Mouse (Mus musculus): ENCODE measurements around the gene Nsd2.
"Not testable (repeated sequence)": the region's sequence is repeated elsewhere in the genome, so short reads cannot be mapped to it uniquely, and the experiment has no call there.

Gene Nsd2

GRCm38 (mm10) chr5:33851466-33851865 lies 30.9 kb downstream of the Nsd2 start:
- no peak for DNase-seq (ENCODE audit: low spot score)

GRCm38 (mm10) chr5:33853086-33853485 lies 32.6 kb downstream of the Nsd2 start:
- DNase-seq (ENCODE audit: low spot score): no peak

GRCm38 (mm10) chr5:33854019-33854418 lies 33.5 kb downstream of the Nsd2 start:
- DNase-seq (ENCODE audit: low spot score): no peak

GRCm38 (mm10) chr5:33857693-33858092 lies 37.2 kb downstream of the Nsd2 start:
- DNase-seq (ENCODE audit: low spot score): no peak

GRCm38 (mm10) chr5:33875472-33875871 lies 54.9 kb downstream of the Nsd2 start:
- DNase-seq (ENCODE audit: low spot score): no peak

- no peak for DNase-seq (ENCODE audit: low spot score)
These were observed 60.6 kb downstream of the Nsd2 start for GRCm38 (mm10) chr5:33881118-33881517.

GRCm38 (mm10) chr5:33893406-33893805 lies 72.9 kb downstream of the Nsd2 start:
- no peak for DNase-seq (ENCODE audit: low spot score)

- no peak for DNase-seq (ENCODE audit: low spot score)
These were observed 74.6 kb downstream of the Nsd2 start for GRCm38 (mm10) chr5:33895116-33895515.

GRCm38 (mm10) chr5:33897158-33897557 lies 76.6 kb downstream of the Nsd2 start:
- no peak for DNase-seq (ENCODE audit: low spot score)

- DNase-seq (ENCODE audit: low spot score): no peak
These were observed 78.1 kb downstream of the Nsd2 start for GRCm38 (mm10) chr5:33898671-33899070.

- no peak for DNase-seq (ENCODE audit: low spot score)
These were observed 78.7 kb downstream of the Nsd2 start for GRCm38 (mm10) chr5:33899245-33899644.

GRCm38 (mm10) chr5:33900101-33900500 lies 79.6 kb downstream of the Nsd2 start:
- no peak for DNase-seq (ENCODE audit: low spot score)

GRCm38 (mm10) chr5:33900701-33901263 lies 80.3 kb downstream of the Nsd2 start:
- DNase-seq (ENCODE audit: low spot score): no peak

- DNase-seq (ENCODE audit: low spot score): no peak
These were observed 80.8 kb downstream of the Nsd2 start for GRCm38 (mm10) chr5:33901278-33901677.

- DNase-seq (ENCODE audit: low spot score): no peak
These were observed 82.2 kb downstream of the Nsd2 start for GRCm38 (mm10) chr5:33902696-33903095.

GRCm38 (mm10) chr5:33903176-33903575 lies 82.7 kb downstream of the Nsd2 start:
- DNase-seq (ENCODE audit: low spot score): no peak

GRCm38 (mm10) chr5:33915031-33915430 lies 94.5 kb downstream of the Nsd2 start:
- not testable (repeated sequence) for DNase-seq (ENCODE audit: low spot score)

- not testable (repeated sequence) for DNase-seq (ENCODE audit: low spot score)
These were observed 96.1 kb downstream of the Nsd2 start for GRCm38 (mm10) chr5:33916616-33917015.

- no peak for DNase-seq (ENCODE audit: low spot score)
These were observed 98.9 kb downstream of the Nsd2 start for GRCm38 (mm10) chr5:33919466-33919865.

GRCm38 (mm10) chr5:33920037-33920436 lies 99.5 kb downstream of the Nsd2 start:
- no peak for DNase-seq (ENCODE audit: low spot score)

GRCm38 (mm10) chr5:33920924-33921323 lies 100.4 kb downstream of the Nsd2 start:
- DNase-seq (ENCODE audit: low spot score): no peak

- DNase-seq (ENCODE audit: low spot score): no peak
These were observed 101.1 kb downstream of the Nsd2 start for GRCm38 (mm10) chr5:33921486-33922235.

GRCm38 (mm10) chr5:33922566-33922965 lies 102.0 kb downstream of the Nsd2 start:
- DNase-seq (ENCODE audit: low spot score): no peak

- no peak for DNase-seq (ENCODE audit: low spot score)
These were observed 105.6 kb downstream of the Nsd2 start for GRCm38 (mm10) chr5:33926170-33926569.

Measured in ovary, postnatal 10 days (tissue).